Mouse (Mus musculus) intestine, embryonic 15.5 days (tissue): Measurements from ENCODE around the gene Mbip. TPM values are rescaled to one million over a fixed set of nuclear protein-coding genes. Genes with fewer than 3 reads are reported as not detected.

Experiments used
- ATAC-seq: fragments of 200-750 bp; cut with Nextera tagmentation; 2 replicates; pipeline ENCODE4 v1.8.0; 2017; ENCODE audit warnings: moderate TSS enrichment, moderate library complexity
- H3K27ac ChIP-seq: fragments of 300-500 bp; sonication (generic); 2 replicates; pipeline ENCODE4 v1.5.1; 2015; ENCODE audit warnings: mild to moderate bottlenecking, inconsistent platforms
- H3K27me3 ChIP-seq: fragments of 300-500 bp; sonication (generic); replicated peaks from 2 replicates; pipeline ENCODE4 v1.6.1; 2015; ENCODE audit warnings: inconsistent platforms
- H3K36me3 ChIP-seq: fragments of 300-500 bp; sonication (generic); 2 replicates; pipeline ENCODE4 v1.6.1; 2015; ENCODE audit warnings: inconsistent platforms
- H3K4me1 ChIP-seq: fragments of 300-500 bp; sonication (generic); replicated peaks from 2 replicates; pipeline ENCODE4 v1.6.1; 2015; ENCODE audit warnings: inconsistent platforms
- H3K4me2 ChIP-seq: fragments of 300-500 bp; sonication (generic); replicated peaks from 2 replicates; pipeline ENCODE4 v1.6.1; 2015; ENCODE audit warnings: mild to moderate bottlenecking, inconsistent platforms
- H3K4me3 ChIP-seq: fragments of 300-500 bp; sonication (generic); replicated peaks from 2 replicates; pipeline ENCODE4 v1.5.1; 2015; ENCODE audit warnings: inconsistent platforms
- H3K9ac ChIP-seq: fragments of 300-500 bp; sonication (generic); 2 replicates; pipeline ENCODE4 v1.6.1; 2015; ENCODE audit warnings: inconsistent platforms
- H3K9me3 ChIP-seq: fragments of 300-500 bp; sonication (generic); 2 replicates; pipeline ENCODE4 v1.6.1; 2016; ENCODE audit warnings: inconsistent platforms
- WGBS: fragments of 180-500 bp; shearing (Covaris S2); methylation state at CpG from one replicate; pipeline ENCODE4 v1.1.7; 2015; 5-methylcytosine and 5-hydroxymethylcytosine counted together
- polyA plus RNA-seq: library from polyadenylated mRNA; unstranded; fragments of >200 nt; fragmentation: Nextera tagmentation; extraction: Ambion mirVana; gene quantifications from 2 replicates; pipeline ENCODE4 v1.2.1, GENCODE M21; 2015

The Mbip gene
- 26.4 and 30.6 TPM in 2 replicates for polyA plus RNA-seq

GRCm38 (mm10) chr12:56345367-56346089, at the start of gene Mbip:
Mbip (minus strand) TSS chr12:56345894.
- Histone ChIP-seq H3K9ac (peak within 1 kb of the TSS; percentile 84), H3K4me3 (peak within 1 kb of the TSS; percentile 60), H3K4me2 (peak within 1 kb of the TSS; percentile 58), H3K27me3 (no peaks in the 10 kb centered on the region), H3K27ac (no peak within 1 kb of the TSS), H3K36me3 (no peaks in the 10 kb centered on the region), H3K9me3 (no peaks in the 10 kb centered on the region), H3K4me1 (no peaks in the 10 kb centered on the region)
- WGBS: under 1% methylated on average over 37 of the region's 37 CpGs
- ATAC-seq: peak; percentile 100

GRCm38 (mm10) chr12:56387647-56388205, 42.0 kb upstream of the Mbip start:
- Histone ChIP-seq H3K9me3 (no peaks in the 10 kb centered on the region), H3K4me2 (no peak overlapping the region), H3K9ac (no peak overlapping the region), H3K27me3 (no peaks in the 10 kb centered on the region), H3K4me1 (no peaks in the 10 kb centered on the region), H3K27ac (no peak overlapping the region), H3K4me3 (no peak overlapping the region), H3K36me3 (no peaks in the 10 kb centered on the region)
- ATAC-seq: no peak
- 62% methylated on average over 7 of the region's 7 CpGs for WGBS

- no peaks in the 10 kb centered on the region for H3K4me1 ChIP-seq
- no peak for ATAC-seq
- no peak overlapping the region for H3K9ac ChIP-seq
- WGBS: 68% methylated on average over 6 of the region's 6 CpGs
- no peak overlapping the region for H3K27ac ChIP-seq
- no peak overlapping the region for H3K4me3 ChIP-seq
- H3K36me3 ChIP-seq: no peaks in the 10 kb centered on the region
- H3K4me2 ChIP-seq: no peak overlapping the region
- no peaks in the 10 kb centered on the region for H3K27me3 ChIP-seq
- no peaks in the 10 kb centered on the region for H3K9me3 ChIP-seq
Measured at GRCm38 (mm10) chr12:56386955-56387646, 41.4 kb upstream of the Mbip start.

GRCm38 (mm10) chr12:56344771-56345314, 851 bp downstream of the Mbip start:
- 2% methylated on average over 5 of the region's 5 CpGs for WGBS
- Histone ChIP-seq H3K4me2 (peak overlapping the region; percentile 58), H3K4me1 (no peaks in the 10 kb centered on the region), H3K4me3 (peak overlapping the region; percentile 60), H3K9ac (peak overlapping the region; percentile 84), H3K36me3 (no peaks in the 10 kb centered on the region), H3K9me3 (no peaks in the 10 kb centered on the region), H3K27me3 (no peaks in the 10 kb centered on the region), H3K27ac (no peak overlapping the region)
- no peak for ATAC-seq

GRCm38 (mm10) chr12:56339295-56340056, 6.2 kb downstream of the Mbip start:
- Histone ChIP-seq H3K4me2 (no peak overlapping the region), H3K36me3 (peaks cover 8% of the 10 kb centered on the region; the same call in 1 of the 2 replicates), H3K4me1 (no peaks in the 10 kb centered on the region), H3K27me3 (no peaks in the 10 kb centered on the region), H3K9ac (no peak overlapping the region), H3K9me3 (no peaks in the 10 kb centered on the region), H3K4me3 (no peak overlapping the region), H3K27ac (no peak overlapping the region)
- WGBS: 77% methylated on average over 8 of the region's 8 CpGs
- ATAC-seq: peak; percentile 49

GRCm38 (mm10) chr12:56333461-56333860, 12.2 kb downstream of the Mbip start:
- Histone ChIP-seq H3K36me3 (peaks cover 8% of the 10 kb centered on the region; the same call in 1 of the 2 replicates), H3K9me3 (no peaks in the 10 kb centered on the region), H3K27ac (no peak overlapping the region), H3K4me2 (no peak overlapping the region), H3K4me1 (no peaks in the 10 kb centered on the region), H3K27me3 (no peaks in the 10 kb centered on the region), H3K4me3 (no peak overlapping the region), H3K9ac (no peak overlapping the region)
- WGBS: 91% methylated on average over 2 of the region's 2 CpGs
- no peak for ATAC-seq

GRCm38 (mm10) chr12:56332475-56332874, 13.2 kb downstream of the Mbip start:
- Histone ChIP-seq H3K9ac (no peak overlapping the region), H3K4me3 (no peak overlapping the region), H3K36me3 (peaks cover 13% of the 10 kb centered on the region; the same call in 1 of the 2 replicates), H3K4me1 (no peaks in the 10 kb centered on the region), H3K27ac (no peak overlapping the region), H3K4me2 (no peak overlapping the region), H3K9me3 (no peaks in the 10 kb centered on the region), H3K27me3 (no peaks in the 10 kb centered on the region)
- 87% methylated on average over 3 of the region's 3 CpGs for WGBS
- no peak for ATAC-seq

GRCm38 (mm10) chr12:56327448-56327998, 18.2 kb downstream of the Mbip start:
- no peak for ATAC-seq
- Histone ChIP-seq H3K36me3 (peaks cover 8% of the 10 kb centered on the region), H3K9me3 (no peaks in the 10 kb centered on the region), H3K4me3 (no peak overlapping the region), H3K4me2 (no peak overlapping the region), H3K27me3 (no peaks in the 10 kb centered on the region), H3K4me1 (no peaks in the 10 kb centered on the region), H3K27ac (no peak overlapping the region), H3K9ac (no peak overlapping the region)
- WGBS: 82% methylated on average over 6 of the region's 6 CpGs

- Histone ChIP-seq H3K9me3 (no peaks in the 10 kb centered on the region), H3K4me2 (no peak overlapping the region), H3K36me3 (peaks cover 8% of the 10 kb centered on the region), H3K27me3 (no peaks in the 10 kb centered on the region), H3K4me1 (no peaks in the 10 kb centered on the region), H3K4me3 (no peak overlapping the region), H3K9ac (no peak overlapping the region), H3K27ac (no peak overlapping the region)
- 91% methylated on average over 1 of the region's 1 CpGs for WGBS
- ATAC-seq: no peak
Measured at GRCm38 (mm10) chr12:56325851-56326250, 19.8 kb downstream of the Mbip start.

GRCm38 (mm10) chr12:56318941-56319340, 26.8 kb downstream of the Mbip start:
- no peak for ATAC-seq
- Histone ChIP-seq H3K4me2 (no peak overlapping the region), H3K4me1 (no peaks in the 10 kb centered on the region), H3K4me3 (no peak overlapping the region), H3K9ac (no peak overlapping the region), H3K9me3 (no peaks in the 10 kb centered on the region), H3K27ac (no peak overlapping the region), H3K36me3 (no peaks in the 10 kb centered on the region), H3K27me3 (no peaks in the 10 kb centered on the region)
- WGBS: 86% methylated on average over 4 of the region's 4 CpGs

GRCm38 (mm10) chr12:56318059-56318458, 27.6 kb downstream of the Mbip start:
- WGBS: 75% methylated on average over 8 of the region's 8 CpGs
- no peaks in the 10 kb centered on the region for H3K36me3 ChIP-seq
- no peaks in the 10 kb centered on the region for H3K9me3 ChIP-seq
- no peak overlapping the region for H3K4me2 ChIP-seq
- no peak for ATAC-seq
- H3K9ac ChIP-seq: no peak overlapping the region
- no peak overlapping the region for H3K4me3 ChIP-seq
- no peak overlapping the region for H3K27ac ChIP-seq
- H3K27me3 ChIP-seq: no peaks in the 10 kb centered on the region
- H3K4me1 ChIP-seq: no peaks in the 10 kb centered on the region
